Mouse (Mus musculus) kidney, adult 2 months (tissue): Measurements from ENCODE around the gene Uimc1. TPM values are rescaled to one million over a fixed set of nuclear protein-coding genes. Genes with fewer than 3 reads are reported as not detected.

Source experiments
- DNase-seq: peaks from one replicate; pipeline ENCODE4 v3.0.0; 2021
- H3K27ac ChIP-seq: fragments of 200-500 bp; 2 replicates; pipeline ENCODE4 v1.5.1; 2012; ENCODE audit warnings: low read depth, low read length, control low read depth, inconsistent platforms; ENCODE audit not compliant: insufficient read depth
- H3K27me3 ChIP-seq: fragments of 200-500 bp; replicated peaks from 2 replicates; pipeline ENCODE4 v1.6.1; 2012; ENCODE audit warnings: mild to moderate bottlenecking, moderate library complexity, low read length, inconsistent platforms; ENCODE audit not compliant: control insufficient read depth, insufficient read depth
- H3K36me3 ChIP-seq: fragments of 200-500 bp; 2 replicates; pipeline ENCODE4 v1.6.1; 2012; ENCODE audit warnings: mild to moderate bottlenecking, moderate library complexity, low read length, inconsistent platforms; ENCODE audit not compliant: control insufficient read depth, insufficient read depth
- H3K4me1 ChIP-seq: fragments of 200-500 bp; 2 replicates; pipeline ENCODE4 v1.6.1; 2011; ENCODE audit warnings: low read length; ENCODE audit not compliant: control insufficient read depth, insufficient read depth
- H3K4me3 ChIP-seq: fragments of 200-500 bp; 2 replicates; pipeline ENCODE4 v1.5.1; 2011; ENCODE audit warnings: mild to moderate bottlenecking, low read depth, low read length, control low read depth; ENCODE audit not compliant: insufficient read depth
- CTCF ChIP-seq: fragments of 200-500 bp; conservative IDR thresholded peaks from 2 replicates; pipeline ENCODE4 v1.5.1; 2011; ENCODE audit warnings: low read depth, mild to moderate bottlenecking, control low read depth, low read length, moderate library complexity, mixed read lengths; ENCODE audit not compliant: insufficient read depth, insufficient read length
- POLR2A ChIP-seq: fragments of 200-500 bp; IDR thresholded peaks from one replicate; pipeline ENCODE4 v1.6.1; 2011; ENCODE audit warnings: low read depth, low read length, control low read depth
- WGBS: fragments of 180-500 bp; shearing (Covaris S2); methylation state at CpG from one replicate; pipeline ENCODE4 v1.1.7; 2018; 5-methylcytosine and 5-hydroxymethylcytosine counted together
- polyA plus RNA-seq: library from polyadenylated mRNA; depleted of rRNA; stranded (reverse); fragments of >200 nt; gene quantifications from 2 replicates; pipeline ENCODE4 v1.2.3, GENCODE M21; 2012; rRNA removed

Gene Uimc1
- 5.1 and 6.5 TPM in 2 replicates for polyA plus RNA-seq

DNA sequence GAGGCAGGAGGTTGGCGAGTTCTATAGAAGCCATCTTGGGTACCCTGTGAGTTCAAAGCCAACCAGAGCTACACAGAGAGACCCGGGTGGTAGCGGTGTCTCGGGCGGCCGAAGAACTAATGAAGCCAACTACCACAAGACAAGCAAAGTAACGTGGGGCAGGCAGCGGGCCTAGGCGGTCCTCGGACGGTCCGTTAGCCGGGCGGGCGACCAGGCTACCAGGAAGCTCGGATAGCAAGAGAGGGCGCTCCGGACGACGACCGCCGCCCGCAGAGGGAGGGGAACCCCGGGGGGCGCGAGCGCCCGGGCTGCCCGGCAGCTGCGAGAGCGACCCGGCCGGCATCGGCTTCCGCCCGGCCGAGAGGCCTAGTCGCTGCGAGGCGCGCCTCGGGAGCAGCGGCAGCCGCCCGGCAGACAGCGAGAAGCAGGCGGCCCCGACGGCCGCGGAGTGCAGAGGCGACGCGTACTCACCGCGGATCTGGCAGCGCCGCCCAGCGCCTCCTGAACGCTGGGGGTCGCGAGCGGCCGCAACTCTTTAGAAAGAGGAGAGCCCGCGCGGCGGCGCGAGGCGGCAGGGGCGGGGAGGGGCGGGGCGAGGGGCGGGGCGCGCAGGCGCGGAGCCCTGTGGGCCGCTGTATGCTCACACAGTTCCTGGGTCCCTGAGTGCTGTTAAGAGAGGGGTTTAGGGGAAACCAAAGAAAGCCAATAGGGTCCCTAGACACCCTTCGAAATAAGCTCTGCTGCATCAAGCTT is at the start of gene Uimc1:
Gene Uimc1, minus strand, starts transcription at position 575 of the 753 bp plus-strand sequence.
- no peaks in the 10 kb centered on the region; the same call in 1 of the 2 replicates for H3K4me1 ChIP-seq
- DNase-seq = peak; percentile 88
- H3K4me3 ChIP-seq = peak within 1 kb of the TSS; percentile 72
- peak; percentile 22; the same call in 1 of the 2 replicates for TF ChIP-seq CTCF
- no peak for TF ChIP-seq POLR2A
- no peaks in the 10 kb centered on the region for H3K36me3 ChIP-seq
- peak within 1 kb of the TSS; percentile 60; the same call in 1 of the 2 replicates for H3K27ac ChIP-seq
- under 1% methylated on average over 81 of the region's 81 CpGs for WGBS
- no peaks in the 10 kb centered on the region for H3K27me3 ChIP-seq

DNA sequence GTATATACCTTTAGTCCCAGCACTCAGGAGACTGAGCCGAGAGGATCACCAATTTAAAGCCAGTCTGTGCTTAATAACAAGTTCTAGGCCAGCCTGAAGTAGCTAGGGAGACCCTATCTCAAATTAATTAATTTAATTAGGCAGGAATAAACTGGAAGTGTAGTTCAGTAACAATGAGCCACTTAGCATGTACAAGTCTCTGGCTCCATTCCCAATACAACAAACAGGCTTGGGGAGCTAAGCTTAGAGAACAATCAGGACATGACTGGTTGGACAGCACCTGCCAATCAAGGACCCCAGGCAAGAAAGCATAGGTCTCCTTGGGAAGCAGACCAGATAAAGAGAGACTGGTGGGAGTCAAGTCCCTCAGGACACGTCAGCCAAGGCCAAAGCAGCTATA is 40.2 kb upstream of the Uimc1 start:
- TF ChIP-seq POLR2A (no peak), CTCF (no peak)
- no peak overlapping the region for H3K27ac ChIP-seq
- no peak for DNase-seq
- no peaks in the 10 kb centered on the region for H3K36me3 ChIP-seq
- 93% methylated on average over 2 of the region's 2 CpGs for WGBS
- no peaks in the 10 kb centered on the region for H3K27me3 ChIP-seq
- H3K4me1 ChIP-seq = no peaks in the 10 kb centered on the region
- H3K4me3 ChIP-seq = no peak overlapping the region

DNA sequence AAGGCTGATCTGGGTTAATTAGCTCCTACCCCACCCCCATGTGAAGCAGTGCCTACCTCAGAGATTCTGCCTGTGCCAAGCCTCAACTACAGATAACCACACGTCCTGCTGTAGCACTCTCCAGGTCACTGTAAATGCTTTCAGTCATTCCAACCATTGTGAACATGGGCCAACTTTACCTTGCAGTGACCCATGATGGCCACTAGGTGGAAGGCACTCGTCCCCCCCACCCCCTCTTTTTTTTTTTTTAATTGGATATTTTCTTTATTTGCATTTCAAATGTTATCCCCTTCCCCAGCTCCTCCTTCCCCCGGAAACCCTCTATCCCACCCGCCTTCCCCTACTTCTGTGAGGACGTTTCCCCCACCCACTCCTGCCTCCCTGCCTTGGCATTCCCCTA is 35.3 kb upstream of the Uimc1 start:
- DNase-seq = peak; percentile 30
- H3K4me1 ChIP-seq = no peaks in the 10 kb centered on the region
- TF ChIP-seq CTCF (peak; percentile 61), POLR2A (no peak)
- 9% methylated on average over 5 of the region's 5 CpGs for WGBS
- H3K27ac ChIP-seq = no peak overlapping the region
- H3K4me3 ChIP-seq = no peak overlapping the region
- H3K36me3 ChIP-seq = no peaks in the 10 kb centered on the region
- H3K27me3 ChIP-seq = no peaks in the 10 kb centered on the region

DNA sequence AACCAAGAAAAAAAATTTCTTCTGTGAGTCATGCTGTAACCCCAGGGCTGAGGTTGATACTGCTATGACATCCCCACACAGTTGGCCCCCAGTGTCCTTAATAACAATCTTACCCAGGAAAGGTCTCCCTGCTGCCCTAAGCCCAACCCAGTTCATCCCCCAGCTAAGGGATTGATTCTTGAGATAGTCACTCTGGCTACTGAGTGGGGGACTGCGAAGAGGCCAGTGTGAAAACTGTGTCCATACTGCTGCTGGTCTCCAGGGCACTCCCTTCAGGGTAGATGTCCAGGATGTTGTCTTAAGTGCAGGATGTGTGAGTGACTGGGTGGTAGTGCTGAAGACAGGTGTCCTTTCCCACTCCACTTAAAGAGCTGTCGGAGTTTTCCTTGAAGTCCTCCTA is 33.3 kb upstream of the Uimc1 start, which contains the start of gene Gm17617:
Gene Gm17617, minus strand, starts transcription at position 101 of the 400 bp plus-strand sequence.
- Histone ChIP-seq H3K4me3 (no peak within 1 kb of the TSS), H3K27me3 (no peaks in the 10 kb centered on the region), H3K27ac (no peak within 1 kb of the TSS), H3K4me1 (no peaks in the 10 kb centered on the region), H3K36me3 (0 out of 2 replicates have a peak, but pooled peaks cover 3% of the 10 kb centered on the region)
- DNase-seq = no peak
- TF ChIP-seq POLR2A = no peak
- TF ChIP-seq CTCF = no peak
- WGBS = 98% methylated on average over 2 of the region's 2 CpGs

DNA sequence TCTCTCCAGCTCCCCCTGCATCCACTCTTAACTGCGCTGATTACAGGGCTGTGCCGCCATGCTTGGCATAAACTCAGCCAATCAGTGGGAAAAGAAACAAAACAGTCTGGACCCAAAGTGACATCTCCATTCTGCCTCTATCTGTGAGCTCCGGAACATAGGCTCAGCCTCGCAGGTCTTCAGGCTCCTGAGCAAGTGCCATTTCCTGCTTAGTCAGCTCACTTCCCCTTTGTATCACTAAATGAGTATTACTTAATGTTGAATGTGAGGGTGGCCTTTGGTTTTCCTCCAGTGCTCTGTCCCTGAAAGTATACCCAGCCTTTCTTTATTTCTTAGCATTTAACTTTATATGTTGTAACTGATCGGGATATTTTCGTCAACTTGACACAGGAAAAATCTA is 24.8 kb upstream of the Uimc1 start:
- 85% methylated on average over 6 of the region's 6 CpGs for WGBS
- Histone ChIP-seq H3K4me3 (no peak overlapping the region), H3K27ac (no peak overlapping the region), H3K4me1 (no peaks in the 10 kb centered on the region), H3K36me3 (peaks cover 5% of the 10 kb centered on the region; the same call in 1 of the 2 replicates), H3K27me3 (no peaks in the 10 kb centered on the region)
- DNase-seq = no peak
- TF ChIP-seq POLR2A (no peak), CTCF (no peak)

DNA sequence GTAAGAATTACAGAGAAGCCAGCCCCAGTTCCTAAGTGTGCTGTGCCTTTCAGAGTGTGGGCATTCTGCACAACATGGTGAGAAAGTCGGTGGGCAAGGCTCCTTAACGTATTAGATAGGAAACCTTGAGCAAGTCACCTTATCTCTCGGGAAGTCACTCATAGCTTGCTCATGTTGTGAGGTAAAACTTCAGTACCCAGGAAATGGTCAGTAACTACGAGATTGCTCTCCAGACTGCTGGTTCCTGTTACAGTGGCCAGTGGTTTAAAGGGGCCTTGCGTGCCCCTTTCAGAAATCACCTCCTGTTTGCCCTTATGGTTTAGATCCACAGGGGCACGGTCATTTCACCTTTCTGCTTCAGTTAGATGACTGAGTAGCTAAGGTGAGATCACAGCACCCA is 14.3 kb upstream of the Uimc1 start:
- no peak for DNase-seq
- TF ChIP-seq CTCF = no peak
- no peak for TF ChIP-seq POLR2A
- Histone ChIP-seq H3K36me3 (no peaks in the 10 kb centered on the region), H3K27ac (no peak overlapping the region), H3K27me3 (no peaks in the 10 kb centered on the region), H3K4me3 (no peak overlapping the region), H3K4me1 (no peaks in the 10 kb centered on the region)
- WGBS = 86% methylated on average over 6 of the region's 6 CpGs

DNA sequence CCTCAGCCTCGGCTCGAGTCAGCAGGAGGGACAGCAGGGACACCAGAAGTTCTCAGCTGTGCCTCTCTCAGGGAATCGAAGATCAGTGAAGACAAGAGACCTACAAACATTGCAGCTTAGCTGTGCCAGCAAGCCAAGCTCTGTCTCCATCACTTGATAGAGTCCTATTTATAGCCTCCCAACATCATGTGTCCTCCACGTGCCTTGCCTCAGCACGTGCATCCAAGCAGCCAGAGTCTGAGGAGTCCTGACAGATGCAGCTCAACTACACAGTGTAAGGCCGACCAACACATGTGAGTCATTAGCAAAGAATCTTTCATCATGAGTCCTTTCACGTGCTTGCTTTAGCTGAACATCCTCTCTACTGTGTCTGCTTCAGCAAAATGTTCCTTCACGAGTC is 7.6 kb upstream of the Uimc1 start:
- Histone ChIP-seq H3K27me3 (no peaks in the 10 kb centered on the region), H3K4me1 (peaks cover 5% of the 10 kb centered on the region), H3K36me3 (no peaks in the 10 kb centered on the region), H3K4me3 (no peak overlapping the region), H3K27ac (no peak overlapping the region)
- no peak for DNase-seq
- 72% methylated on average over 8 of the region's 8 CpGs for WGBS
- TF ChIP-seq CTCF (no peak), POLR2A (no peak)
